Mouse (Mus musculus): ENCODE data around the gene Tas2r102.

Tas2r102 gene

DNA sequence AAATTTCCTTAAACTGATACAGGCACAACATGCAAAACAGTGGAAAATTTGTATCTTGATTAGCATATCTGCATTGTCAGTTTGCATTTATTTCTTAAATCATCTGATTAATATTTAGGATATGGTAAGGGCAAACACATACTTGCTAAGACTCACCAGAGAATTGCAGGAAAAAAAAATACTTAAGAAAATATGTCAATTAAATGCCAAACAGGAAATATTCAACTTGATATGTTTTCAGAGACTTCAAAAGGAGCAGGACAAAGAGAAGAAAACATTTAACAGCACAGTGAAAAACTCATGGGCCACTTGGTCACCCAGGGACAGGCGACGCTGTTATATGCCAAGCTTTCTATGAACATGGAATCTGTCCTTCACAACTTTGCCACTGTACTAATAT, at the start of gene Tas2r102:
Gene Tas2r102, plus strand, starts transcription at position 301 of the 400 bp plus-strand sequence.
- no peak for DNase-seq (ENCODE audit: low read depth in 2 of 2, low spot score in 2 of 2)

DNA sequence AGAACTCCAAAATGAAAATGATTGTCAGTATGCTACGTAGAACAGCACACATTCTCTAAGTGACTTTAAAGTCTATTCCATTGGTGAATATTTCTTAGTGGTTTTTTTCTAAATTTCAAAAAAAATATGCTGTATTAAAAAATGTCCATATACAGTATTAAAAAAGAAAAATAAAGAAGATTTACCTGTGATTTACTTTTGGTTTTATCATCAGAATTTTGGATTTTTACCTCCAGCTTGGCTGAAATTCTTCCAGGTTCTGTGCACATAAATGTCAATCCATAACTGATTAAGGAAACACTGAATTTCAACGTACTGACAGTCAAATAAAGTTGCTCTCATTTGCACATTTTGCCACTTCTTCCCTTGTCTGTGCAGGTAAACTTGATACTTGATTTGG, 24.0 kb upstream of the Tas2r102 start, which contains the start of gene Tas2r115:
Gene Tas2r115, minus strand, starts transcription at position 101 of the 400 bp plus-strand sequence.
- DNase-seq (ENCODE audit: low read depth in 2 of 2, low spot score in 2 of 2) = no peak

DNA sequence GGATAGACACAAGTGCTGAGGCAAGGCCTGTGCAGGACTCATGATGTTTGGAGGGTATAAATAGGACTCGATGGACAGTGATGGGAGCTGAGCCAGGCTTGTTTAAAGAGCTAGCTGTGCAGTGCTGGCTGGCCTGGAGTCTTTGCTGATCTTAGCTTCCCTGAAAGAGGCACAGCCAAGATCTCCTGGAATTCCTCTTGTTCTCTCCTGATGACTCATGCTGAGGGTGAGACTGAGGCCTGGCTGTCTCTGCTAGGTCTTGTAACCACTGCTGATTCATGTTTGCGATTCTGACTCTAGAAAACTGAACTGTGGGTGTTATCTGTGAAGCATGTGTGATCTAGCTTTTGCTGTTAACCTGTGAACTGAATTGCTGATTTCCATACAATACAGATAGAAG, 11.7 kb upstream of the Tas2r102 start:
- DNase-seq (ENCODE audit: low read depth in 2 of 2, low spot score in 2 of 2) = no peak

DNA sequence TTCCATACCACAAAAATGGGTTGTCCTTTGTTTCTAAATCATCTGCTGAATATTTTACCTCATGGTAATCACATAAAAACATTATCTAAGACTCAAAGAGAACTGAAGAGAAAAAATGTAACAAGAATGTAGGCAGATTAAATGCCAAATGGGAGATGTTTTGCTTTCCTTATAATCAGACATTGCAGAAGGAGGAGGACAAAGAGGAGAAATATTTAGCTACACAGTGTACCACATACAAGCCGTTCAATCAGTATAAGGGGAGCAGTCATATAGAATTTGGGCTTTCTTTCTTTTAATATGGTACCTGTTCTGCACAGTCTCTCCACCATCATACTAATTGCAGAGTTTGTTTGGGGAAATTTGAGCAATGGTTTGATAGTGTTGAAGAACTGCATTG, 7.5 kb upstream of the Tas2r102 start, which contains the start of gene Tas2r124:
Gene Tas2r124, plus strand, starts transcription at position 301 of the 400 bp plus-strand sequence.
- DNase-seq (ENCODE audit: low read depth in 2 of 2, low spot score in 2 of 2) = no peak

DNA sequence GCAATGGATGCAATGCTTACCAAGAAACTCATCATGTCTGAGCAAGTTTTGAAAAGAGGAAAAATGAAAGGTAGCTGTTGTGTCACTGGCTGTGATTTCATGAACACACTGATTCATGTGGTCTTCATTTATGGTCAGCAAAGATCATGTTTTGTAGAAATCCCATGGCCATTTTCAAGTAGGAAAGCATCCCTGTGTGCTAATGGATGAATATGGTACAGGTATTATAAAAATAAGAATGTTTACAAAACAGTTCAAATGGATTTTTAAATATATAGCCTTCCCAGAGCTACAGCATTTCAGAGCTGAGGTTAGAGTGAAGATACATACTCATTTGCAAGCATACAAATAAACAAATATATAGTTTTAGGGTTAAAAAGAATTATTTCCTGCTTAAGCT, 16.1 kb downstream of the Tas2r102 start, which contains the start of gene Tas2r136:
Gene Tas2r136, minus strand, starts transcription at position 101 of the 400 bp plus-strand sequence.
- DNase-seq (ENCODE audit: low read depth in 2 of 2, low spot score in 2 of 2) = no peak

DNA sequence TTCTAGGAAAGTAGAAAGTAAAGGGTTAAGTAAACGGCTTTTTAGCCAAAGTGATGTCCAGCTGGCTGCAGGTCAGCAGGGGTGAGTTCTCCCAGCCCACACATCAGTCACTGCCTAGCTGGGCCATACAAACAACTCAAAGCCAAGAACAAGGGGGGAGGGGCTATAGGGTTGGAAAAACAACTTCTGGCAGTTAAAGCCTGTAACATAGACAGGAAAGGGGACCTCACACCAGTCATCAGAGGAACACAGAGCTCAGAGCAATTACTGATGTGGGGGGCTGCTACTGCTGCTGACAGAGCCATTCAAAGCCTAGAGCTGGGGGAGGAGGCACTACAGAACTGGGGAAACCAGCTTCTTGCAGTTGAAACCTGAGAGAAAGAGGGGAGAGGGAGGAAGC, 33.5 kb downstream of the Tas2r102 start:
- DNase-seq (ENCODE audit: low read depth in 2 of 2, low spot score in 2 of 2) = no peak

DNA sequence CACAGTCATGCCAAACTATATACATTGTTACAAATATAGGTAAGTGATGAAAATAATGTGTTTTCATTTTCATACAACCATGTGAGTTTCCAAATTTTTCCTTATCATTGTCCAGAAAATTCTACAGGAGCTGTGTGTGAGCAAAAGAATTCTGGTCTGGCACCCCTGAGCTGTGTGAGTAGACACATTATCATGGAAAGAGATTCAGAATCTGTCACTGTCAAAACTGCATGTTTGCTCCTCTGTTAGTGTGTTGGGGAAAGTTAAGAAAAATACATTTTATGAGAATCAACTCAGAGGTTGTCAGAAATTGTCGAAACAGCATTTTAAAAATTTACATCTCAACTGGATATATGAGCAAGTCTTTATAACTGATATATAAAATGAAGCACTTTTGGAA, 40.6 kb downstream of the Tas2r102 start, which contains the start of gene Tas2r117:
Gene Tas2r117, plus strand, starts transcription at position 301 of the 400 bp plus-strand sequence.
- no peak for DNase-seq (ENCODE audit: low read depth in 2 of 2, low spot score in 2 of 2)
